Mouse (Mus musculus): ENCODE measurements at regions not wholly inside any gene's neighbourhood (a gene's known extent, or its start where the extent isn't known, plus 50 kb on each side); places are given as distances from the start of the nearest gene placed in this dataset.

DNA sequence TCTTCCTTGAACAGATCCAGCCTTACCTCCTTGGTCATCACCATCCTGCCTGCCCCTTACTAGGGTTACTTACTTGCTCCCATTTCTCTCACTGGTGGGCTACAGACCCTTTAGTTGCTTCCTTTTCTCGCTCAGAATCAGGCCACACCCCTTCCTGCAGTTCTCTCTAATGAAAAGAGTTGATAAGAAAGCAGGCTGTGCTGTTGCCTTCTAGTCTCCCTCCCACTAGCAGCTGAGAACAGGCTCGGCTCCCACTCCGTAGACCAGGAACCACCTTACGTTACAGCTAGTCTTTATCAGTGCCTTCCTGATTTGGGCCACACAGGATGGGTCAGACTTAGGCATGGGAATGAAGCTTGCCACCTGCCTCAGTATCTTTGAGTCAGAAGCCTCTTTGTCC lies 117.3 kb upstream of the Azi2 start:
- WGBS: 54% methylated on average over 4 of the region's 4 CpGs
- H3K9ac ChIP-seq (ENCODE audit: low read length): no peak overlapping the region
- H3K9me3 ChIP-seq (replicated peaks; ENCODE audit: control insufficient read depth, low read length): no peaks in the 10 kb centered on the region
- H3K27ac ChIP-seq (ENCODE audit: low read depth, low read length): no peak overlapping the region
- no peak overlapping the region for H3K4me2 ChIP-seq (ENCODE audit: low read length)
- no peak overlapping the region for H3K4me3 ChIP-seq (ENCODE audit: low read depth, low read length)
- ATAC-seq (no peak), DNase-seq (ENCODE audit: low spot score) (no peak)
- no peaks in the 10 kb centered on the region for H3K4me1 ChIP-seq (ENCODE audit: control insufficient read depth, insufficient read depth, low read length)
- no peaks in the 10 kb centered on the region for H3K36me3 ChIP-seq (ENCODE audit: control insufficient read depth, insufficient read depth, low read length)
- no peaks in the 10 kb centered on the region for H3K27me3 ChIP-seq (replicated peaks; ENCODE audit: control insufficient read depth, insufficient read depth, low read length)

GRCm38 (mm10) chr9:117907895-117908424 lies 132.3 kb upstream of the Azi2 start:
- DNase-seq (ENCODE audit: low spot score): no peak

DNA sequence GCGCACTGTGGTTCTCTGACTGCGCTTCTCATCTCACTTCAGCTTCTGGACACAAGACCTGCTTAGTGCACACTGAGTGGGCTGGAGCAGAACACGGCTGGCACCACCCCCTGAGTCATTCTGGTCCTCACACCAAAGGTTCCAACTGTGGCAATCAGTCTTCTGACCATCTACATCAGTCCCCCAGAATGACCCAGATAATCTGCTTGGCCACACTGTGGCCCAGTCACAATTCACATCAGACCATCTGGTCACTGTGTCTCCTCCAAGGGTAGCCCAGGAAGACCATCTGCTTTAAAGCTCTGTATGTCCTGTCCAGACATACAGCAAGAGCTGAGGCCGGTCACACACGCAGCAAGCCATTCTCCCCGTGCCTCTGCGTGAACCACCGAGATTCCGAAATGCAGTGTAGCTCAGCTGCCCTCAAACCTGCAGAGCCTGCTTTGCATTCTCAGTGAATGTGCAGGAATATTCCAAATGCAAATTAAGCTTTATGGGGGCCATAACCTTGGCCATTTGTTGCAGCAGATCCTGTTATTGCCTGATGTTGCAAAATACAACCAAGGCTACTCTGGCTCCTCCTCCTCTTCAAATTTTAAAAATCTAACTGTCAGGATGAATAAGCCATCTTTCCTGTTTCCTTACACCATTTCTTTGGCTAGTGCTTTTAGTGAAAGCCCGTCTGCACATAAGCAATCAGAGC lies 135.1 kb upstream of the Azi2 start:
- Histone ChIP-seq H3K9ac (ENCODE audit: low read length) (no peak overlapping the region), H3K27me3 (replicated peaks; ENCODE audit: control insufficient read depth, insufficient read depth, low read length) (no peaks in the 10 kb centered on the region), H3K4me2 (ENCODE audit: low read length) (no peak overlapping the region), H3K36me3 (ENCODE audit: control insufficient read depth, insufficient read depth, low read length) (no peaks in the 10 kb centered on the region), H3K27ac (ENCODE audit: low read depth, low read length) (no peak overlapping the region), H3K4me3 (ENCODE audit: low read depth, low read length) (no peak overlapping the region), H3K4me1 (ENCODE audit: control insufficient read depth, insufficient read depth, low read length) (no peaks in the 10 kb centered on the region), H3K9me3 (replicated peaks; ENCODE audit: control insufficient read depth, low read length) (no peaks in the 10 kb centered on the region)
- WGBS: 91% methylated on average over 10 of the region's 10 CpGs
- DNase-seq (ENCODE audit: low spot score): no peak
- ATAC-seq: no peak

More at GRCm38 (mm10) chr9:117907895-117908424, 132.3 kb upstream of the Azi2 start:
- no peaks in the 10 kb centered on the region for H3K4me1 ChIP-seq (ENCODE audit: control insufficient read depth, insufficient read depth, low read length)
- 88% methylated on average over 10 of the region's 10 CpGs for WGBS
- no peak overlapping the region for H3K4me2 ChIP-seq (ENCODE audit: low read length)
- no peak overlapping the region for H3K9ac ChIP-seq (ENCODE audit: low read length)
- no peak overlapping the region for H3K4me3 ChIP-seq (ENCODE audit: low read depth, low read length)
- H3K9me3 ChIP-seq (replicated peaks; ENCODE audit: control insufficient read depth, low read length): no peaks in the 10 kb centered on the region
- H3K36me3 ChIP-seq (ENCODE audit: control insufficient read depth, insufficient read depth, low read length): no peaks in the 10 kb centered on the region
- ATAC-seq: no peak
- H3K27me3 ChIP-seq (replicated peaks; ENCODE audit: control insufficient read depth, insufficient read depth, low read length): no peaks in the 10 kb centered on the region
- H3K27ac ChIP-seq (ENCODE audit: low read depth, low read length): no peak overlapping the region

DNA sequence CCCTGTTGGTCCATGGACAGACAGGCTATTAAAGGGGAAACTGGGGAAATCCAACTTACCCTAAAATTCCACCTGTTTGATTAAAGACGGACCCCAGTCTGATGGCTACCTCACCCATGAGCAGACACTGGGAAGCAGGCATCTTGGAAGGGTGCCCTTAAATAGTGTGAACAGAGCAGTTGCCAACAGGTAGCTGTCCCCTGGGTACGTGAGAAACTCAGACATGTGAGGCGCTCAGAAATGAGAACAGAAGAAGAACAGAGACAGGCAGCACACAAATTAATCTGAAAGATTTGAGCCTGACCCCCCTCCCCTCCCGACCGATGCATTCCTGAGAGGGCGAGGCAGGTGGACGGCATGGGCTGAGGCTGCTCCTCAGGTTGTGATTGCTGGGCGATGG lies 135.7 kb upstream of the Azi2 start:
- DNase-seq (ENCODE audit: low spot score): no peak
- no peaks in the 10 kb centered on the region for H3K36me3 ChIP-seq (ENCODE audit: control insufficient read depth, insufficient read depth, low read length)
- H3K27me3 ChIP-seq (replicated peaks; ENCODE audit: control insufficient read depth, insufficient read depth, low read length): no peaks in the 10 kb centered on the region
- no peak overlapping the region for H3K27ac ChIP-seq (ENCODE audit: low read depth, low read length)
- no peak for ATAC-seq
- H3K4me1 ChIP-seq (ENCODE audit: control insufficient read depth, insufficient read depth, low read length): no peaks in the 10 kb centered on the region
- no peak overlapping the region for H3K9ac ChIP-seq (ENCODE audit: low read length)
- H3K4me2 ChIP-seq (ENCODE audit: low read length): no peak overlapping the region
- 92% methylated on average over 8 of the region's 8 CpGs for WGBS
- no peak overlapping the region for H3K4me3 ChIP-seq (ENCODE audit: low read depth, low read length)
- no peaks in the 10 kb centered on the region for H3K9me3 ChIP-seq (replicated peaks; ENCODE audit: control insufficient read depth, low read length)

- Histone ChIP-seq H3K9ac (ENCODE audit: low read length) (no peak overlapping the region), H3K4me3 (ENCODE audit: low read depth, low read length) (no peak overlapping the region), H3K9me3 (replicated peaks; ENCODE audit: control insufficient read depth, low read length) (no peaks in the 10 kb centered on the region), H3K4me1 (ENCODE audit: control insufficient read depth, insufficient read depth, low read length) (no peaks in the 10 kb centered on the region), H3K4me2 (ENCODE audit: low read length) (no peak overlapping the region), H3K27me3 (replicated peaks; ENCODE audit: control insufficient read depth, insufficient read depth, low read length) (no peaks in the 10 kb centered on the region), H3K27ac (ENCODE audit: low read depth, low read length) (no peak overlapping the region), H3K36me3 (ENCODE audit: control insufficient read depth, insufficient read depth, low read length) (no peaks in the 10 kb centered on the region)
- DNase-seq (ENCODE audit: low spot score): peak; percentile 51
- no peak for ATAC-seq
- 61% methylated on average over 4 of the region's 4 CpGs for WGBS
These were observed 137.3 kb upstream of the Azi2 start for GRCm38 (mm10) chr9:117903025-117903424.

DNA sequence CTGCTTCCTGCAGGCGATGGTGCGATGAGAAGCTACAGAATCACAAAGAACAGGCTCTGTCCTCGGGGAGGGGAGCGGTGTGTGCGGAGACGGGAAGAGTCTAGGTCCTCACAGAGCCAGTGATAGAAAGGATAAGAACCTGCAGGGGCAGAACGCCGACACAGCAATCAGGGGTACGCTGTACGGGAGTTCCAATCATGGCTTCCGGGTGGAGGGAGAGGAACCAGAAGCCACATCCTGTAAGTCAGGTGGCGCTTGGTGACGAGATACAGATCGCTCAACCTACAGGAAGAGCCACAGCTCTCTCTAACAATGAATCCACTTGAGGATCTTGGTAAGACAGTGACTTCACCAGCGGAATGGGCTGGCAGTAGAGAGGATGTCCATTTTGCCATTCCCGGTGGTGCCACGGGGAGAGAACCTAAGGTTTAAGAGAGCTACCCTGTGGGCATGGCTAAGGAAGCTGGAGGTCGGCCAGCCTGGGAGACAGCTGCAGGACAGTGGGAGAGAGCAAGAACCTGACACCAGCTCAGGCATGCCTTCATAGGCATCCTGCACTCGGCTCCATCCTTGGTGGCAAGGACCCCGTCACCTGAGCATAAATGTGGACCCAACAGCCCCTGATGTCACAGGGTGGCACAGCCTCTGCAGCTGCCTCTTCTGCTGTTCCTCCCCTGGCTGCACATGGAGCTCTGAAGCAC lies 137.9 kb upstream of the Azi2 start:
- WGBS: 88% methylated on average over 20 of the region's 20 CpGs
- no peak overlapping the region for H3K27ac ChIP-seq (ENCODE audit: low read depth, low read length)
- no peak for ATAC-seq

DNA sequence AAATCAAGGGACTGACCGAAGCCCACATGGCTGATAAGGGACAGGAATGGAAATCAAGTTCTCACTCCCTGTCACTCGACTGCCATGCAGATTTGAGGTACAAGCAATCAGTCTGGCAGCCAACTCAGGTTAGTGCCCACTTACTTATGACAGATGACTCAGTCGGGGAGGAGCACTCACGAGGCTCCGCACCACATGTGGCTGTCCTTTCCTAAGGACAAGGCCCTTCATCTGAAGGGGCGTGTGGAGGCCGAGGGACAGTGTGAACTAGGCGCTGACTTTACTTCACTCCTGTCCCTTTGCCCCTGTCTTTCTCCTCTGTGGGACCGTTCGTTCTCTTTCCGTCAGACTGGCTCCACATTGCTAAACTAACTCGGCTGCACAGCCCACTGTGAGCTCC lies 139.7 kb upstream of the Azi2 start:
- Histone ChIP-seq H3K4me3 (ENCODE audit: low read depth, low read length) (no peak overlapping the region), H3K4me1 (ENCODE audit: control insufficient read depth, insufficient read depth, low read length) (no peaks in the 10 kb centered on the region), H3K27me3 (replicated peaks; ENCODE audit: control insufficient read depth, insufficient read depth, low read length) (no peaks in the 10 kb centered on the region), H3K27ac (ENCODE audit: low read depth, low read length) (no peak overlapping the region), H3K9me3 (replicated peaks; ENCODE audit: control insufficient read depth, low read length) (no peaks in the 10 kb centered on the region), H3K4me2 (ENCODE audit: low read length) (no peak overlapping the region), H3K9ac (ENCODE audit: low read length) (no peak overlapping the region), H3K36me3 (ENCODE audit: control insufficient read depth, insufficient read depth, low read length) (no peaks in the 10 kb centered on the region)
- WGBS: 90% methylated on average over 12 of the region's 12 CpGs
- ATAC-seq: no peak
- no peak for DNase-seq (ENCODE audit: low spot score)

More for the DNA sequence above, 137.9 kb upstream of the Azi2 start:
- H3K4me2 ChIP-seq (ENCODE audit: low read length): no peak overlapping the region
- H3K9me3 ChIP-seq (replicated peaks; ENCODE audit: control insufficient read depth, low read length): no peaks in the 10 kb centered on the region
- no peak overlapping the region for H3K4me3 ChIP-seq (ENCODE audit: low read depth, low read length)
- no peaks in the 10 kb centered on the region for H3K36me3 ChIP-seq (ENCODE audit: control insufficient read depth, insufficient read depth, low read length)
- H3K9ac ChIP-seq (ENCODE audit: low read length): no peak overlapping the region
- no peak for DNase-seq (ENCODE audit: low spot score)
- H3K27me3 ChIP-seq (replicated peaks; ENCODE audit: control insufficient read depth, insufficient read depth, low read length): no peaks in the 10 kb centered on the region
- no peaks in the 10 kb centered on the region for H3K4me1 ChIP-seq (ENCODE audit: control insufficient read depth, insufficient read depth, low read length)

DNA sequence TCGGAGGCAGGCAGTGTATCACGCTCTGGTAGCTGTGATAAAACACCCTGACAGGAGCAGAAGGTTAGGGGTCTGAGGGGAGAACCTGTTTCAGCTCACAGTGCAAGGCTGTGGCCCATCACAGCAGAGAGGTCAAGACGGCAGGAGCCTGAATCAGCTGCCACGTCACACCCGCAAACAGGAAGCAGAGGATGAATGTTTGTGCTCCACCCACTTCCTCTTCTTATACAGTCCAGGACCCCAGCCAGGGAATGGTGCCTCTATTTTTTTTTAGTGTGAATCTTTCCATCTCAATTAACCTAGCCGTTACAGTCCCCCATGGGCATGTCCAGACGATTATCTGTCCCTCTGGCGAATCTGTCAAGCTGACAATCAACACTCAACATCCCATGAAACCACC lies 143.8 kb upstream of the Azi2 start:
- Histone ChIP-seq H3K9ac (ENCODE audit: low read length) (no peak overlapping the region), H3K9me3 (replicated peaks; ENCODE audit: control insufficient read depth, low read length) (no peaks in the 10 kb centered on the region), H3K36me3 (ENCODE audit: control insufficient read depth, insufficient read depth, low read length) (no peaks in the 10 kb centered on the region), H3K27ac (ENCODE audit: low read depth, low read length) (no peak overlapping the region), H3K4me1 (ENCODE audit: control insufficient read depth, insufficient read depth, low read length) (no peaks in the 10 kb centered on the region), H3K4me2 (ENCODE audit: low read length) (no peak overlapping the region), H3K27me3 (replicated peaks; ENCODE audit: control insufficient read depth, insufficient read depth, low read length) (no peaks in the 10 kb centered on the region), H3K4me3 (ENCODE audit: low read depth, low read length) (no peak overlapping the region)
- 85% methylated on average over 8 of the region's 8 CpGs for WGBS
- DNase-seq (ENCODE audit: low spot score) (no peak), ATAC-seq (no peak)

- no peaks in the 10 kb centered on the region for H3K27me3 ChIP-seq (replicated peaks; ENCODE audit: control insufficient read depth, insufficient read depth, low read length)
- no peak overlapping the region for H3K4me2 ChIP-seq (ENCODE audit: low read length)
- H3K27ac ChIP-seq (ENCODE audit: low read depth, low read length): no peak overlapping the region
- DNase-seq (ENCODE audit: low spot score): no peak
- H3K9ac ChIP-seq (ENCODE audit: low read length): no peak overlapping the region
- ATAC-seq: no peak
- H3K4me3 ChIP-seq (ENCODE audit: low read depth, low read length): no peak overlapping the region
- 92% methylated on average over 6 of the region's 6 CpGs for WGBS
- no peaks in the 10 kb centered on the region for H3K9me3 ChIP-seq (replicated peaks; ENCODE audit: control insufficient read depth, low read length)
- H3K36me3 ChIP-seq (ENCODE audit: control insufficient read depth, insufficient read depth, low read length): no peaks in the 10 kb centered on the region
- H3K4me1 ChIP-seq (ENCODE audit: control insufficient read depth, insufficient read depth, low read length): no peaks in the 10 kb centered on the region
These were observed 147.7 kb upstream of the Azi2 start for GRCm38 (mm10) chr9:117892601-117893000.

All from forebrain, embryonic 14.5 days (tissue).